Mouse (Mus musculus) C2C12 (cell line): ENCODE measurements around the gene C8g.

Experiments
- CEBPB ChIP-seq: IDR thresholded peaks from one replicate; pipeline ENCODE4 v1.6.1; 2011; ENCODE audit warnings: low read depth, mild to moderate bottlenecking, control low read depth, moderate library complexity
- CTCF ChIP-seq: IDR thresholded peaks from one replicate; pipeline ENCODE4 v1.5.1; 2011; ENCODE audit not compliant: control insufficient read depth, insufficient read depth, insufficient read length
- MAX ChIP-seq: IDR thresholded peaks from one replicate; pipeline ENCODE4 v1.6.1; 2011; ENCODE audit warnings: mild to moderate bottlenecking, control low read depth
- MYOD1 ChIP-seq: IDR thresholded peaks from one replicate; pipeline ENCODE4 v1.6.1; 2011; ENCODE audit warnings: low read depth; ENCODE audit not compliant: control insufficient read depth, insufficient read length
- USF1 ChIP-seq: IDR thresholded peaks from one replicate; pipeline ENCODE4 v1.6.1; 2011; ENCODE audit warnings: low read depth, mild to moderate bottlenecking, control low read depth, moderate library complexity

GRCm38 (mm10) chr2:25534866-25535182 is 33.3 kb upstream of the C8g start:
- TF ChIP-seq CTCF (no peak), CEBPB (no peak), USF1 (no peak), MYOD1 (no peak), MAX (no peak)
